Mouse (Mus musculus) lung, postnatal 0 days (tissue): Measurements from ENCODE around the gene St6galnac3. TPM values are rescaled to one million over a fixed set of nuclear protein-coding genes. Genes with fewer than 3 reads are reported as not detected.

Experiments used
- ATAC-seq: fragments of 200-750 bp; cut with Nextera tagmentation; 2 replicates; pipeline ENCODE4 v1.8.0; 2017; ENCODE audit warnings: moderate library complexity
- DNase-seq: peaks from one replicate; pipeline ENCODE4 v3.0.0-alpha.2; 2016; ENCODE audit warnings: low spot score
- H3K27ac ChIP-seq: fragments of 300-500 bp; sonication (generic); 2 replicates; pipeline ENCODE4 v1.5.1; 2014; ENCODE audit warnings: antibody characterized with exemption, mild to moderate bottlenecking, low read length, mixed read lengths
- H3K27me3 ChIP-seq: fragments of 300-500 bp; sonication (generic); replicated peaks from 2 replicates; pipeline ENCODE4 v1.6.1; 2014; ENCODE audit warnings: low read length, mixed read lengths; ENCODE audit not compliant: insufficient read depth
- H3K36me3 ChIP-seq: fragments of 300-500 bp; sonication (generic); 2 replicates; pipeline ENCODE4 v1.6.1; 2014; ENCODE audit warnings: low read length, mixed read lengths; ENCODE audit not compliant: insufficient read depth
- H3K4me1 ChIP-seq: fragments of 300-500 bp; sonication (generic); 2 replicates; pipeline ENCODE4 v1.6.1; 2014; ENCODE audit warnings: antibody characterized with exemption, low read depth, low read length, mixed read lengths; ENCODE audit not compliant: insufficient read depth
- H3K4me2 ChIP-seq: fragments of 300-500 bp; sonication (generic); replicated peaks from 2 replicates; pipeline ENCODE4 v1.6.1; 2014; ENCODE audit warnings: low read depth, mild to moderate bottlenecking, low read length, moderate library complexity, mixed read lengths
- H3K4me3 ChIP-seq: fragments of 300-500 bp; sonication (generic); 2 replicates; pipeline ENCODE4 v1.5.1; 2014; ENCODE audit warnings: low read depth, low read length
- H3K9ac ChIP-seq: fragments of 300-500 bp; sonication (generic); replicated peaks from 2 replicates; pipeline ENCODE4 v1.6.1; 2014; ENCODE audit warnings: low read depth, mild to moderate bottlenecking
- H3K9me3 ChIP-seq: fragments of 300-500 bp; sonication (generic); 2 replicates; pipeline ENCODE4 v1.6.1; 2016; ENCODE audit warnings: low read length, mixed read lengths
- CTCF ChIP-seq: IDR thresholded peaks from 2 replicates; pipeline ENCODE4 v1.5.1; 2016; ENCODE audit warnings: antibody characterized with exemption, mild to moderate bottlenecking
- EP300 ChIP-seq: IDR thresholded peaks from 2 replicates; pipeline ENCODE4 v1.6.1; 2016; ENCODE audit warnings: antibody characterized with exemption, mild to moderate bottlenecking, control low read depth
- WGBS: fragments of 180-500 bp; shearing (Covaris S2); extraction: QIAGEN DNeasy Blood & Tissue Kit; methylation state at CpG from one replicate; pipeline ENCODE4 v1.1.7; 2014; 5-methylcytosine and 5-hydroxymethylcytosine counted together
- polyA plus RNA-seq: library from polyadenylated mRNA; unstranded; fragments of >200 nt; fragmentation: Nextera tagmentation; extraction: Ambion mirVana; gene quantifications from 2 replicates; pipeline ENCODE4 v1.2.1, GENCODE M21; 2015

St6galnac3 gene
- polyA plus RNA-seq, 1 experiment from 2014 or later, result 12.9 TPM

GRCm38 (mm10) chr3:153200076-153200475 is 524.9 kb downstream of the St6galnac3 start:
- DNase-seq (no peak), ATAC-seq (no peak)
- H3K4me1 ChIP-seq, result no peaks in the 10 kb centered on the region
- TF ChIP-seq EP300, result no peak
- TF ChIP-seq CTCF, result no peak
- no peaks in the 10 kb centered on the region for H3K9me3 ChIP-seq
- H3K4me2 ChIP-seq, result no peak overlapping the region
- no peaks in the 10 kb centered on the region for H3K36me3 ChIP-seq
- H3K4me3 ChIP-seq, result no peak overlapping the region
- no peak overlapping the region for H3K9ac ChIP-seq
- H3K27ac ChIP-seq, result no peak overlapping the region
- WGBS, result 92% methylated on average over 11 of the region's 11 CpGs
- no peaks in the 10 kb centered on the region for H3K27me3 ChIP-seq

GRCm38 (mm10) chr3:153199251-153199650 is 525.7 kb downstream of the St6galnac3 start:
- Histone ChIP-seq H3K36me3 (no peaks in the 10 kb centered on the region), H3K9me3 (no peaks in the 10 kb centered on the region), H3K27me3 (no peaks in the 10 kb centered on the region), H3K4me3 (no peak overlapping the region), H3K9ac (no peak overlapping the region), H3K4me1 (no peaks in the 10 kb centered on the region), H3K27ac (no peak overlapping the region), H3K4me2 (no peak overlapping the region)
- TF ChIP-seq CTCF (no peak), EP300 (no peak)
- no peak for ATAC-seq
- WGBS, result 66% methylated on average over 8 of the region's 8 CpGs
- no peak for DNase-seq

GRCm38 (mm10) chr3:153198514-153198913 is 526.5 kb downstream of the St6galnac3 start:
- H3K9ac ChIP-seq, result no peak overlapping the region
- H3K4me3 ChIP-seq, result no peak overlapping the region
- no peak overlapping the region for H3K4me2 ChIP-seq
- ATAC-seq, result no peak
- H3K4me1 ChIP-seq, result no peaks in the 10 kb centered on the region
- no peaks in the 10 kb centered on the region for H3K9me3 ChIP-seq
- H3K27ac ChIP-seq, result no peak overlapping the region
- TF ChIP-seq EP300, result no peak
- H3K36me3 ChIP-seq, result no peaks in the 10 kb centered on the region
- WGBS, result 66% methylated on average over 4 of the region's 4 CpGs
- no peaks in the 10 kb centered on the region for H3K27me3 ChIP-seq
- DNase-seq, result no peak

GRCm38 (mm10) chr3:153193025-153193424 is 531.9 kb downstream of the St6galnac3 start:
- ATAC-seq, result no peak
- Histone ChIP-seq H3K4me1 (no peaks in the 10 kb centered on the region), H3K9me3 (no peaks in the 10 kb centered on the region), H3K4me2 (no peak overlapping the region), H3K9ac (no peak overlapping the region), H3K27ac (no peak overlapping the region), H3K27me3 (no peaks in the 10 kb centered on the region), H3K36me3 (no peaks in the 10 kb centered on the region), H3K4me3 (no peak overlapping the region)
- no peak for DNase-seq
- TF ChIP-seq CTCF (no peak), EP300 (no peak)
- WGBS, result 79% methylated on average over 7 of the region's 7 CpGs

GRCm38 (mm10) chr3:153190742-153191141 is 534.2 kb downstream of the St6galnac3 start:
- H3K9ac ChIP-seq, result no peak overlapping the region
- H3K9me3 ChIP-seq, result no peaks in the 10 kb centered on the region
- no peaks in the 10 kb centered on the region for H3K36me3 ChIP-seq
- H3K4me3 ChIP-seq, result no peak overlapping the region
- no peak for ATAC-seq
- 66% methylated on average over 2 of the region's 2 CpGs for WGBS
- no peaks in the 10 kb centered on the region for H3K4me1 ChIP-seq
- no peaks in the 10 kb centered on the region for H3K27me3 ChIP-seq
- no peak overlapping the region for H3K4me2 ChIP-seq
- no peak overlapping the region for H3K27ac ChIP-seq
- TF ChIP-seq EP300 (no peak), CTCF (no peak)
- no peak for DNase-seq

- Histone ChIP-seq H3K4me3 (no peak overlapping the region), H3K4me2 (no peak overlapping the region), H3K27ac (no peak overlapping the region), H3K27me3 (no peaks in the 10 kb centered on the region), H3K9ac (no peak overlapping the region), H3K36me3 (no peaks in the 10 kb centered on the region), H3K9me3 (no peaks in the 10 kb centered on the region), H3K4me1 (no peaks in the 10 kb centered on the region)
- DNase-seq (no peak), ATAC-seq (no peak)
- no peak for TF ChIP-seq EP300
- no peak for TF ChIP-seq CTCF
- 86% methylated on average over 6 of the region's 6 CpGs for WGBS
Observed at GRCm38 (mm10) chr3:153189685-153190467, 535.1 kb downstream of the St6galnac3 start.
